Mouse (Mus musculus) urinary bladder, postnatal 36 days (tissue): ENCODE data around the gene Prkg2.

ENCODE experiments used
- DNase-seq, 2 experiments: peaks; one replicate each; pipeline ENCODE4 v3.0.0; 2022; ENCODE audit warnings: low spot score in 2 of 2, mixed read lengths in 1 of 2

Gene Prkg2

GRCm38 (mm10) chr5:98975877-98976672 lies 61.1 kb downstream of the Prkg2 start:
- DNase-seq: no peak

- no peak for DNase-seq
Observed at GRCm38 (mm10) chr5:98966679-98967078, 70.5 kb downstream of the Prkg2 start.

- DNase-seq: no peak
Observed at GRCm38 (mm10) chr5:98965139-98965538, 72.0 kb downstream of the Prkg2 start.

- no peak for DNase-seq
Observed at GRCm38 (mm10) chr5:98964367-98964766, 72.8 kb downstream of the Prkg2 start.

GRCm38 (mm10) chr5:98962472-98962871 lies 74.7 kb downstream of the Prkg2 start:
- DNase-seq: no peak

- DNase-seq: no peak
Observed at GRCm38 (mm10) chr5:98955576-98955975, 81.6 kb downstream of the Prkg2 start.

- no peak for DNase-seq
Observed at GRCm38 (mm10) chr5:98953386-98953785, 83.8 kb downstream of the Prkg2 start.

GRCm38 (mm10) chr5:98951566-98951965 lies 85.6 kb downstream of the Prkg2 start:
- DNase-seq: no peak

GRCm38 (mm10) chr5:98950495-98951092 lies 86.6 kb downstream of the Prkg2 start:
- DNase-seq: no peak

GRCm38 (mm10) chr5:98949784-98950183 lies 87.4 kb downstream of the Prkg2 start:
- DNase-seq: no peak

GRCm38 (mm10) chr5:98946656-98947055 lies 90.5 kb downstream of the Prkg2 start:
- DNase-seq: no peak

- no peak for DNase-seq
Observed at GRCm38 (mm10) chr5:98946117-98946620, 91.0 kb downstream of the Prkg2 start.

- DNase-seq: no peak
Observed at GRCm38 (mm10) chr5:98943776-98944175, 93.4 kb downstream of the Prkg2 start.

GRCm38 (mm10) chr5:98940731-98941130 lies 96.4 kb downstream of the Prkg2 start:
- DNase-seq: no peak

GRCm38 (mm10) chr5:98939631-98940208 lies 97.4 kb downstream of the Prkg2 start:
- DNase-seq: no peak

GRCm38 (mm10) chr5:98939116-98939515 lies 98.0 kb downstream of the Prkg2 start:
- no peak for DNase-seq

GRCm38 (mm10) chr5:98937879-98938278 lies 99.3 kb downstream of the Prkg2 start:
- DNase-seq: no peak

GRCm38 (mm10) chr5:98936650-98937049 lies 100.5 kb downstream of the Prkg2 start:
- no peak for DNase-seq

GRCm38 (mm10) chr5:98935930-98936329 lies 101.2 kb downstream of the Prkg2 start:
- DNase-seq: no peak

- DNase-seq: no peak
Observed at GRCm38 (mm10) chr5:98922921-98923320, 114.2 kb downstream of the Prkg2 start.

GRCm38 (mm10) chr5:98921608-98922007 lies 115.5 kb downstream of the Prkg2 start:
- DNase-seq: no peak

GRCm38 (mm10) chr5:98918716-98919115 lies 118.4 kb downstream of the Prkg2 start:
- DNase-seq: no peak

- no peak for DNase-seq
Observed at GRCm38 (mm10) chr5:98902339-98902738, 134.8 kb downstream of the Prkg2 start.
